Mouse (Mus musculus): Measurements from ENCODE around the gene Nfatc4. TPM values are rescaled to one million over a fixed set of nuclear protein-coding genes. Genes with fewer than 3 reads are reported as not detected.

The Nfatc4 gene
- polyA plus RNA-seq (2014; fragmentation: Illumina TruSeq; extraction: RNeasy Lipid Tissue Mini Kit (QIAGEN cat#74804); ENCODE audit: low read depth, low replicate concordance): 5.2 TPM

DNA sequence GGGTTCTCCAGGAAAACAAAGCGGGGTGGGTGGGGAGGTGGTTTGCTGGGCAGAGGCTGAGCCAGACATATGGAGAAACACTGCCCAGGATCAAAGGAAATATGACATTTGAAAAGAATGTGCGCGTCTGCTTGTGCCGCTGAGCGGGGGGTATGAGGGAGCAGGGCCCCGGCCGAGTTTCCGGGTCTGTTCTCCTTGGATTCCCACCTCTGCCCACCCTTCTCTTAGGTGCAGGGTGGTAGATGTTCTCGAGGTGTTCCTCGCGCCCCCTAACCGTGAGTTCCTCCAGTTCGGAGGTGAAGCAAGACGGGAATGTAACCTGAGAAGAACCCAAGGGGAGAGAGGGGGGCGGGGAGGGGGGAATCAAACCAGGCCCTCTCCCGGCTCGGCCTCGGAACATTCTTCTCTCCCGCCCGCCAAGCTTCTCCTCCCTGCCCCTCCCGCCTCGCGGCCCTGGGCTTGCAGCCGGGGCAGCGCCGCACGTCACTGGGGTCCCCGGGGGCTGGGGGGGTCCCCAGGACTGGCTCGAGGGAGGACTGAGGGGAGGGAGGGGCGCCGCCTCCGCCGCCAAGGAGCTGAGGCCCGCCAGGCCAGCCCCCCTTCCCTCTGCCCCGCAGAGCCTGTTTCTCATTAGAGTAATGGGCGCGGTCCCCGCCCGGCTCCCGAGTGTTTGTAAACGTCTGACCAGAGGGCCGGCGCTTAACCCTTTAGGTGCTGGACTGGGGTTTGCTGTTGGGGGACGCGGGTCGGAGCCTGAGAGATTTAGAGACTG, at the start of gene Nfatc4:
Nfatc4 (plus strand) TSS at position 154 of the 772 bp plus-strand sequence.

DNA sequence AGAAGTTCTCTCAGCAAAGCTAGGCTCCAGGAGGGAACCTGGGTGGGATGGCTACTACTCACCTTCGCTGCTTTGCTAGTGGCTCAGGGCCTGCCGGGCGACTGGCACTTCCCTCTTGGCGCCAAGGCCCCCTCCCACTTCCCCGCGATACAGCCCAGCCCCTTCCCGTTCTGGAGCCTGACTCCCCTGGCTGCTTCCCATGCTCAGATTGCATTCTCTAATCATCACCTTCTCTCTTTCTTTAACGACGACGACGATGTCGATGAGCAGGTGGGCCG, 39.0 kb upstream of the Nfatc4 start, which contains the start of gene Adcy4:
Adcy4 (minus strand) TSS at position 138 of the 278 bp plus-strand sequence.

DNA sequence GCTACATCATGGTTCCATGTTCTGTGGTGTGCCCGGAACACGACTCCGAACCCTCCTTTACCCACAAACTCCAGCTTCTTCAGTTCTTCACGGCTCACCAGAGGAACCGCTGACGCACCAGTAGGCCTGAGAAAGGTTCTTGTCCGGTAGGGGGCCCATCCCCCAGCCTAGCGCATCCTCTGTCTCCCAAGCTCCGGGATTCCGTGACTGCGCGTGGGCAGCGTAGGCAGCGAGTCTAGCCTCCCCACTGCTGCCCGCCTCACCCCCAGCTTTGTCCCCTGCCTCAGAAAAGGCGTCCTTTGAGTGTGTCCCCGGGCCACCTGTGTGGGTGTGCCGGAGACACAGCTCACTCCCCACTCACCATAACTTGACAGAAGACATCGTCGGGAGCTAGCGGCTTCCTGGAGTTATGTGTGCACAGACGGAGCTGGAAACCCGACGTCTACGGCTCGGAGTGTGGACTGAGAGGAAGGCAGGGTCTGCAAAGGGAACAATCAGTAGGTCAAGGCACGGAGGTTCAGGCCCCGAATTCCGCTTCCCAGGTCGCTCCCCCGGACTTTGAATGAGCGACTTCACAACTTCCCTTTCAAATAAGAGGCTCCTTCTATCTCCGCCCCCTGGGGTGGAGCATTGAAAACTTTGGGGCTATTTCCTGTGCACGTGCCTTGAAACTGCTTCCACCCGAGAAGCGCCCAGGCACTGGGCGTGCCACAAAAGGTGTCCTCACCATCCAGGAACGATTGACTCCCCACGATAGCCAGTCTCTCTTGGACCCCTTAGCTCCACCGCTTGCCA, 34.5 kb upstream of the Nfatc4 start, which contains the start of gene Ripk3:
Ripk3 (minus strand) TSS at position 610 of the 795 bp plus-strand sequence.

DNA sequence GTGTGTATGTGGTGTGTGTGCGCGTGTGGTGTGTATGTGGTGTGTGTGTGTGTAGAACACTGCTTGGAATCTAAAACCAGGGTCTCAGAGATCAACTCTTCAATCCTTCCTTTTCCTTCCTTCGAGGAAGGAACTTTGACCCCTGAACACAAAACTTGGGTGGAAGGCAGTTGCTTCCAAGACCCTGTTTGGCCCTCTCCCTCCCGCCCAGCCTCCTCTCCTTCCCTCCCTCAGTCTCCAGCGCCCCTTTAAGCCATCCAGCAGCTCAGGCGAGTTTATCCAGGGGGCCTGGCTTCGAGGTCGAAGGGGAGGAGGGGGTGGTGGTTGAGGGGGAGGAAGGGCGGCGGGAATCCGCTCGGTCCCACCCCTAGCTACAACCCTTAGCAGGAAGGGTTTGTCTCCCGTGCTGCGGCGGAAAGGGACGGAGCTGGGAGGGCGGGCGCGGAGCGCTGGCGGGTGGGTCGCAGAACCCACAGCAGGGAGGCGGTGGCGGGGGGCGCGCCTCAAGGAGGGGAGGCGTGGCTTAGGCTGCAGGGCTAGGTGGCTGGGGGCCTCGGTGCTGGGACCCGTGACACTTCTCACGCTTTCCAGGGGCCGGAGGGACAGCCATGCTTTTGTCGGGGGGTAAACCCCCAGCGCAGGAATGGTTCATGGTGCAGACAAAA, 30.8 kb downstream of the Nfatc4 start, which contains the start of gene Nynrin:
Nynrin (plus strand) TSS at position 390 of the 665 bp plus-strand sequence.

Other genes with a start within 250 kb of the Nfatc4 start
- 182 TPM for gene Fitm1, start 247.5 kb upstream of the Nfatc4 start, polyA plus RNA-seq (2014; fragmentation: Illumina TruSeq; extraction: RNeasy Lipid Tissue Mini Kit (QIAGEN cat#74804); ENCODE audit: low read depth, low replicate concordance)
- 165 TPM for gene Psme1, start 245.0 kb upstream of the Nfatc4 start, polyA plus RNA-seq (2014; fragmentation: Illumina TruSeq; extraction: RNeasy Lipid Tissue Mini Kit (QIAGEN cat#74804); ENCODE audit: low read depth, low replicate concordance)
- gene Emc9, start 237.8 kb upstream of the Nfatc4 start, polyA plus RNA-seq (2014; fragmentation: Illumina TruSeq; extraction: RNeasy Lipid Tissue Mini Kit (QIAGEN cat#74804); ENCODE audit: low read depth, low replicate concordance): 51.3 TPM
- 100 TPM for gene Psme2, start 232.0 kb upstream of the Nfatc4 start, polyA plus RNA-seq (2014; fragmentation: Illumina TruSeq; extraction: RNeasy Lipid Tissue Mini Kit (QIAGEN cat#74804); ENCODE audit: low read depth, low replicate concordance)
- 19.4 TPM for gene Rnf31, start 231.4 kb upstream of the Nfatc4 start, polyA plus RNA-seq (2014; fragmentation: Illumina TruSeq; extraction: RNeasy Lipid Tissue Mini Kit (QIAGEN cat#74804); ENCODE audit: low read depth, low replicate concordance)
- gene Irf9, start 219.6 kb upstream of the Nfatc4 start, polyA plus RNA-seq (2014; fragmentation: Illumina TruSeq; extraction: RNeasy Lipid Tissue Mini Kit (QIAGEN cat#74804); ENCODE audit: low read depth, low replicate concordance): 17.2 TPM
- 0.26 TPM for gene Rec8, start 205.1 kb upstream of the Nfatc4 start, polyA plus RNA-seq (2014; fragmentation: Illumina TruSeq; extraction: RNeasy Lipid Tissue Mini Kit (QIAGEN cat#74804); ENCODE audit: low read depth, low replicate concordance)
- 40.5 TPM for gene Ipo4, start 187.2 kb upstream of the Nfatc4 start, polyA plus RNA-seq (2014; fragmentation: Illumina TruSeq; extraction: RNeasy Lipid Tissue Mini Kit (QIAGEN cat#74804); ENCODE audit: low read depth, low replicate concordance)
- 2.1 TPM for gene Gm49378, start 185.2 kb upstream of the Nfatc4 start, polyA plus RNA-seq (2014; fragmentation: Illumina TruSeq; extraction: RNeasy Lipid Tissue Mini Kit (QIAGEN cat#74804); ENCODE audit: low read depth, low replicate concordance)
- gene Tm9sf1, start 179.3 kb upstream of the Nfatc4 start, polyA plus RNA-seq (2014; fragmentation: Illumina TruSeq; extraction: RNeasy Lipid Tissue Mini Kit (QIAGEN cat#74804); ENCODE audit: low read depth, low replicate concordance): 38.9 TPM
- gene Tssk4, start 173.0 kb upstream of the Nfatc4 start, polyA plus RNA-seq (2014; fragmentation: Illumina TruSeq; extraction: RNeasy Lipid Tissue Mini Kit (QIAGEN cat#74804); ENCODE audit: low read depth, low replicate concordance): 0.45 TPM
- 61.1 TPM for gene Mdp1, start 162.6 kb upstream of the Nfatc4 start, polyA plus RNA-seq (2014; fragmentation: Illumina TruSeq; extraction: RNeasy Lipid Tissue Mini Kit (QIAGEN cat#74804); ENCODE audit: low read depth, low replicate concordance)
- 16.2 TPM for gene Gmpr2, start 151.2 kb upstream of the Nfatc4 start, polyA plus RNA-seq (2014; fragmentation: Illumina TruSeq; extraction: RNeasy Lipid Tissue Mini Kit (QIAGEN cat#74804); ENCODE audit: low read depth, low replicate concordance)
- gene Nedd8, start 151.0 kb upstream of the Nfatc4 start, polyA plus RNA-seq (2014; fragmentation: Illumina TruSeq; extraction: RNeasy Lipid Tissue Mini Kit (QIAGEN cat#74804); ENCODE audit: low read depth, low replicate concordance): 153 TPM
- 12.6 TPM for gene Tinf2, start 141.3 kb upstream of the Nfatc4 start, polyA plus RNA-seq (2014; fragmentation: Illumina TruSeq; extraction: RNeasy Lipid Tissue Mini Kit (QIAGEN cat#74804); ENCODE audit: low read depth, low replicate concordance)
- gene Tgm1, start 109.2 kb upstream of the Nfatc4 start, polyA plus RNA-seq (2014; fragmentation: Illumina TruSeq; extraction: RNeasy Lipid Tissue Mini Kit (QIAGEN cat#74804); ENCODE audit: low read depth, low replicate concordance): 0.21 TPM
- gene Rabggta, start 100.9 kb upstream of the Nfatc4 start, polyA plus RNA-seq (2014; fragmentation: Illumina TruSeq; extraction: RNeasy Lipid Tissue Mini Kit (QIAGEN cat#74804); ENCODE audit: low read depth, low replicate concordance): 15.7 TPM
- 55.4 TPM for gene Dhrs1, start 77.5 kb upstream of the Nfatc4 start, polyA plus RNA-seq (2014; fragmentation: Illumina TruSeq; extraction: RNeasy Lipid Tissue Mini Kit (QIAGEN cat#74804); ENCODE audit: low read depth, low replicate concordance)
- 10.6 TPM for gene Nop9, start 77.5 kb upstream of the Nfatc4 start, polyA plus RNA-seq (2014; fragmentation: Illumina TruSeq; extraction: RNeasy Lipid Tissue Mini Kit (QIAGEN cat#74804); ENCODE audit: low read depth, low replicate concordance)
- 6.6 TPM for gene Cideb, start 64.7 kb upstream of the Nfatc4 start, polyA plus RNA-seq (2014; fragmentation: Illumina TruSeq; extraction: RNeasy Lipid Tissue Mini Kit (QIAGEN cat#74804); ENCODE audit: low read depth, low replicate concordance)
- gene Ltb4r2, start 61.7 kb upstream of the Nfatc4 start, polyA plus RNA-seq (2014; fragmentation: Illumina TruSeq; extraction: RNeasy Lipid Tissue Mini Kit (QIAGEN cat#74804); ENCODE audit: low read depth, low replicate concordance): not detected
- gene Ltb4r1, start 57.2 kb upstream of the Nfatc4 start, polyA plus RNA-seq (2014; fragmentation: Illumina TruSeq; extraction: RNeasy Lipid Tissue Mini Kit (QIAGEN cat#74804); ENCODE audit: low read depth, low replicate concordance): 0.45 TPM
- gene Adcy4, start 39.0 kb upstream of the Nfatc4 start, polyA plus RNA-seq (2014; fragmentation: Illumina TruSeq; extraction: RNeasy Lipid Tissue Mini Kit (QIAGEN cat#74804); ENCODE audit: low read depth, low replicate concordance): 21.5 TPM
- 3.1 TPM for gene Ripk3, start 34.3 kb upstream of the Nfatc4 start, polyA plus RNA-seq (2014; fragmentation: Illumina TruSeq; extraction: RNeasy Lipid Tissue Mini Kit (QIAGEN cat#74804); ENCODE audit: low read depth, low replicate concordance)
- 3.8 TPM for gene Nynrin, start 30.9 kb downstream of the Nfatc4 start, polyA plus RNA-seq (2014; fragmentation: Illumina TruSeq; extraction: RNeasy Lipid Tissue Mini Kit (QIAGEN cat#74804); ENCODE audit: low read depth, low replicate concordance)
- not detected for gene Cbln3, start 61.2 kb downstream of the Nfatc4 start, polyA plus RNA-seq (2014; fragmentation: Illumina TruSeq; extraction: RNeasy Lipid Tissue Mini Kit (QIAGEN cat#74804); ENCODE audit: low read depth, low replicate concordance)
- 13.0 TPM for gene Khnyn, start 61.8 kb downstream of the Nfatc4 start, polyA plus RNA-seq (2014; fragmentation: Illumina TruSeq; extraction: RNeasy Lipid Tissue Mini Kit (QIAGEN cat#74804); ENCODE audit: low read depth, low replicate concordance)
- 150 TPM for gene Sdr39u1, start 77.1 kb downstream of the Nfatc4 start, polyA plus RNA-seq (2014; fragmentation: Illumina TruSeq; extraction: RNeasy Lipid Tissue Mini Kit (QIAGEN cat#74804); ENCODE audit: low read depth, low replicate concordance)
- gene Cma1, start 121.5 kb downstream of the Nfatc4 start, polyA plus RNA-seq (2014; fragmentation: Illumina TruSeq; extraction: RNeasy Lipid Tissue Mini Kit (QIAGEN cat#74804); ENCODE audit: low read depth, low replicate concordance): 2.4 TPM
- not detected for gene Cma2, start 127.8 kb downstream of the Nfatc4 start, polyA plus RNA-seq (2014; fragmentation: Illumina TruSeq; extraction: RNeasy Lipid Tissue Mini Kit (QIAGEN cat#74804); ENCODE audit: low read depth, low replicate concordance)
- not detected for gene Mcpt1, start 194.8 kb downstream of the Nfatc4 start, polyA plus RNA-seq (2014; fragmentation: Illumina TruSeq; extraction: RNeasy Lipid Tissue Mini Kit (QIAGEN cat#74804); ENCODE audit: low read depth, low replicate concordance)
- gene Mcpt9, start 207.4 kb downstream of the Nfatc4 start, polyA plus RNA-seq (2014; fragmentation: Illumina TruSeq; extraction: RNeasy Lipid Tissue Mini Kit (QIAGEN cat#74804); ENCODE audit: low read depth, low replicate concordance): not detected
- gene Mcpt2, start 218.9 kb downstream of the Nfatc4 start, polyA plus RNA-seq (2014; fragmentation: Illumina TruSeq; extraction: RNeasy Lipid Tissue Mini Kit (QIAGEN cat#74804); ENCODE audit: low read depth, low replicate concordance): not detected
- 3.5 TPM for gene Mcpt4, start 239.2 kb downstream of the Nfatc4 start, polyA plus RNA-seq (2014; fragmentation: Illumina TruSeq; extraction: RNeasy Lipid Tissue Mini Kit (QIAGEN cat#74804); ENCODE audit: low read depth, low replicate concordance)